Mouse (Mus musculus): ENCODE measurements around the gene Ttc27. TPM values are rescaled to one million over a fixed set of nuclear protein-coding genes. Genes with fewer than 3 reads are reported as not detected.
"Not testable (repeated sequence)": the region's sequence is repeated elsewhere in the genome, so short reads cannot be mapped to it uniquely, and the experiment has no call there.

The Ttc27 gene
- polyA plus RNA-seq (2015; fragmentation: Nextera tagmentation; extraction: Ambion mirVana) = 15.6 and 19.8 TPM in 2 replicates

DNA sequence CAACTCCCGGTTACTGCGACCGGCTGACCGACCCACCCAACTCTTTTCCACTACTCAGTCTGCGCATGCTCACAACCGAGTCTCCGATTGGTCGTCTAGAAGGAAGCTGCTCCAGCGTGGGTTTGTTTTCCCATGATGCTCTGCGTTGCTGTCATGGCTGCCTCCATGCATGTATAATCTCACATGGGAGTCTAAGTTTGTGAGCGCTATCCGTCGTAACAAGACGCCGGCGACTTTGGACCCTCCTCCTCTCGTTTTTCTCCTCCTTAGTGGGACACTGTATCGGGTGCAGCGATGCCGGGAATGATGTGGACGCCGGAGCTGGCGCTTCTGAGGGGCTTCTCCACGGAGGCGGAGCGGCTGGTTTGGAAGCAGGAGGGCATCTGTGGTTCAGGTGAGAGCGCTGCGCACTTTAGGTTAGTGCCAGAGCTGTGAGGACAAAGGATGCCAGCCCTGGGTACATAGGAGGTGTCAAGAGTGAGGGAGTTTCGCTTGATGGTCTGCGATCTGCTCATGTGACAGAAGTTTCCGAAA is at the start of gene Ttc27:
TSS of gene Ttc27 (plus strand) at position 115 of the 534 bp plus-strand sequence.
- WGBS = under 1% methylated on average over 31 of the region's 31 CpGs
- peak within 1 kb of the TSS; percentile 82 for H3K27ac ChIP-seq (ENCODE audit: low read length)

DNA sequence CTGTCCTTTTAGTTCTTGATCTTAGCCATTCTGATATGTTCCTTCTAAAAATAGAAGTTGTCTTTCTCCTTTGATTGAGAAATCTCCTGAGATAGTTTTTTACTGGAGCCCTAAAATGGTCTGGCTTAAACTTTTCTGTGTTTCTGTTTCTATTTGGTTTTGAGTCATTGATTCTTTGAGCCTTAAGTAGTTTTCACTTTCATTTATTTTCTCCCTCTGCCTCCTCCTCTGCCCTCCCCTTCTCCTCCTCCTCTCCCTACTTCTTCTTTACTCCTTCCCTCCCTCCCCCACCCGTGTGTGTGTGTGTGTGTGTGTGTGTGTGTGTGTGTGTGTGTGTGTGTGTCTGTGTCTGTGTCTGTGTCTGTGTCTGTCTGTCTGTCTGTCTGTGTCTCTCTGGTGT is 49.5 kb upstream of the Ttc27 start:
- ATAC-seq = no peak
- Histone ChIP-seq H3K9ac (ENCODE audit: low read depth, low read length) (no peak overlapping the region), H3K4me1 (ENCODE audit: control insufficient read depth, insufficient read depth, low read length) (no peaks in the 10 kb centered on the region), H3K36me3 (ENCODE audit: control insufficient read depth, insufficient read depth, low read length) (peaks cover 7% of the 10 kb centered on the region), H3K4me2 (ENCODE audit: low read depth, low read length) (no peak overlapping the region), H3K27me3 (replicated peaks; ENCODE audit: control insufficient read depth, insufficient read depth, low read length) (no peaks in the 10 kb centered on the region), H3K4me3 (ENCODE audit: low read length) (no peak overlapping the region), H3K27ac (ENCODE audit: low read length) (no peak overlapping the region), H3K9me3 (ENCODE audit: control insufficient read depth, low read length) (no peaks in the 10 kb centered on the region)
- WGBS = 80% methylated on average over 1 of the region's 1 CpGs

More for the DNA sequence above, at the start of gene Ttc27:
- ATAC-seq = peak; percentile 86
- no peaks in the 10 kb centered on the region for H3K9me3 ChIP-seq (ENCODE audit: control insufficient read depth, low read length)
- H3K9ac ChIP-seq (ENCODE audit: low read depth, low read length) = peak within 1 kb of the TSS; percentile 80
- H3K36me3 ChIP-seq (ENCODE audit: control insufficient read depth, insufficient read depth, low read length) = no peaks in the 10 kb centered on the region; the same call in 1 of the 2 replicates
- H3K4me3 ChIP-seq (ENCODE audit: low read length) = peak within 1 kb of the TSS; percentile 89
- H3K27me3 ChIP-seq (replicated peaks; ENCODE audit: control insufficient read depth, insufficient read depth, low read length) = no peaks in the 10 kb centered on the region
- peaks cover 6% of the 10 kb centered on the region for H3K4me1 ChIP-seq (ENCODE audit: control insufficient read depth, insufficient read depth, low read length)
- H3K4me2 ChIP-seq (ENCODE audit: low read depth, low read length) = peak within 1 kb of the TSS; percentile 83

DNA sequence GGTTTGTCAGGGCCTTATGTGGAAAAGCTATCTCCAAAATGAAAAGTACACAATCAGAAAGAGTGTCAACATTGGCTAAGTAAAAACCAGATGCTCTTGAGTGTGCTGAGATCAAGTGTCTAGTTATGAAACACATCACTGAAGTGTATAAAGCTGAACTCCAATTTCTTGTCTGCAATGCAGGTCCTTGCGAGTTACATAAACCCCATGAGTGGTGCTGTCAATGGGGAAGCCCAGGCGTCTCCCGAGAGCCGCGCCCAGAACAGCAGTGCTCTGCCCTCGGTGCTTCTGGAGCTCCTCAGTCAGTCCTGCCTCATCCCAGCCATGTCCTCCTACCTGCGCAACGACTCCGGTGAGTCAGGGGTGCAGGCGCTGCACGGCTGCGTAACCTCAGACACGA is 47.5 kb upstream of the Ttc27 start:
- Histone ChIP-seq H3K9me3 (ENCODE audit: control insufficient read depth, low read length) (no peaks in the 10 kb centered on the region), H3K4me1 (ENCODE audit: control insufficient read depth, insufficient read depth, low read length) (no peaks in the 10 kb centered on the region), H3K36me3 (ENCODE audit: control insufficient read depth, insufficient read depth, low read length) (peaks cover 5% of the 10 kb centered on the region), H3K27me3 (replicated peaks; ENCODE audit: control insufficient read depth, insufficient read depth, low read length) (no peaks in the 10 kb centered on the region), H3K4me2 (ENCODE audit: low read depth, low read length) (no peak overlapping the region), H3K27ac (ENCODE audit: low read length) (no peak overlapping the region), H3K4me3 (ENCODE audit: low read length) (no peak overlapping the region), H3K9ac (ENCODE audit: low read depth, low read length) (no peak overlapping the region)
- 87% methylated on average over 13 of the region's 13 CpGs for WGBS
- ATAC-seq = no peak

DNA sequence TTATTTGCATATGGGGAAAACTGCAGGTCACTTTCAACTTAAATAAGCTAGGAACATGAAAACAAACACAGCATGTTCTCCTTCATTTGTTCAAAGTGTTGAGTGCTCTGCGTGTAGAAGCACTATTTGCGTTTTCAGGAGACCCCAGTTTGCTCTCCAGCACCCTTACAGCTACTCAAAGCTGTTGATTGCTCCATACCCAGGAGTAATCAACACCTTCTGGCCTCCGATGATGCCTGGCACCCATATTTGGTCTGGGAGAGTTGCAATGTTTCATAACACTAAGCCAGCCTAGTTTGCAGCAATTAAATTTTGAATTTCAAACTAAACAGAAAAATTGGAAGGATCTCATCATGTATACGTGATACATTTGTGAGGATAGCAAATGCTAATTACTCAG is 45.1 kb upstream of the Ttc27 start:
- no peak overlapping the region for H3K27ac ChIP-seq (ENCODE audit: low read length)
- H3K9me3 ChIP-seq (ENCODE audit: control insufficient read depth, low read length) = no peaks in the 10 kb centered on the region
- H3K4me3 ChIP-seq (ENCODE audit: low read length) = no peak overlapping the region
- H3K4me2 ChIP-seq (ENCODE audit: low read depth, low read length) = no peak overlapping the region
- no peak for ATAC-seq
- peaks cover 8% of the 10 kb centered on the region for H3K36me3 ChIP-seq (ENCODE audit: control insufficient read depth, insufficient read depth, low read length)
- WGBS = 84% methylated on average over 4 of the region's 4 CpGs
- H3K4me1 ChIP-seq (ENCODE audit: control insufficient read depth, insufficient read depth, low read length) = no peaks in the 10 kb centered on the region
- H3K27me3 ChIP-seq (replicated peaks; ENCODE audit: control insufficient read depth, insufficient read depth, low read length) = no peaks in the 10 kb centered on the region
- H3K9ac ChIP-seq (ENCODE audit: low read depth, low read length) = no peak overlapping the region

DNA sequence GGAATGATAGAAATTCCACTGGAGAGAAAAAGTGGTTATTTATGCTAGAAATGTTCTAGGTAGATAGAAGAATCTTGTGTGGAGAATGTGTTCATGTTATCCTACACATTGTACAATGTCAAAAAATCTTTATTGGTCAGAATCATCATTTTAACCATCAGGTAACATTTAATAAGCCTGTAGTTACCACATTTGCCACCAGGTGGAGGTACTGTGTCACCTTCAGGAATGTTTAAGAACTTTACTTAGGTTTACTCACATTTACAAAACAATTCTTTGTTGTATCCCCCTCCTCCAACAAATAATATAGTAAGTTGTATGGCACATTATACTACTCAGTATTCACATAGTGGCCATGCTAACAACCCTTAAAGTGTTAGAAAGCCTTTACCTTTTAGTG is 44.3 kb upstream of the Ttc27 start:
- Histone ChIP-seq H3K9me3 (ENCODE audit: control insufficient read depth, low read length) (no peaks in the 10 kb centered on the region), H3K36me3 (ENCODE audit: control insufficient read depth, insufficient read depth, low read length) (peaks cover 8% of the 10 kb centered on the region)

DNA sequence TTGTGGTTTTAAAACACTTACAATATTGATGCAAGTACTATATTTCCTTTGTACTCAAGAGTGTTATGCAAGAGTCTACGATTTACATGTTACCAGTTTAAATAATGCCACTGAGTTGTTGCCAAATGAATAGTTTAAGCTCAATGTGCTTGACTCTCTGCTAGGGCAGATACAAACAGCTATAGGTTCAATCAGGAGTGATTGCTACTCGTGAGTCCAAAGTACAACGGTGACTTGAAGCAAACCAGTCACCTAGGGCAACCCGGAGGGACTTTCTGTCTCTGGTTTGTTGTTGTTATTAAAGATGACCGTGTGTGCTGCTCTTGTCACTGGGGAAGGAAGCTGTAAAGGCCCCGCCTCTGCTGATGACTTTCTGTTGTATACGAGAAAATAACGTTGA is 39.5 kb upstream of the Ttc27 start:
- Histone ChIP-seq H3K36me3 (ENCODE audit: control insufficient read depth, insufficient read depth, low read length) (peaks cover 7% of the 10 kb centered on the region), H3K27me3 (replicated peaks; ENCODE audit: control insufficient read depth, insufficient read depth, low read length) (no peaks in the 10 kb centered on the region), H3K4me3 (ENCODE audit: low read length) (no peak overlapping the region), H3K27ac (ENCODE audit: low read length) (no peak overlapping the region), H3K9me3 (ENCODE audit: control insufficient read depth, low read length) (no peaks in the 10 kb centered on the region), H3K4me2 (ENCODE audit: low read depth, low read length) (no peak overlapping the region), H3K4me1 (ENCODE audit: control insufficient read depth, insufficient read depth, low read length) (no peaks in the 10 kb centered on the region), H3K9ac (ENCODE audit: low read depth, low read length) (no peak overlapping the region)
- 0 out of 2 replicates have a peak, but pooled peaks have one; percentile 58 for ATAC-seq
- WGBS = 91% methylated on average over 8 of the region's 8 CpGs

More for the DNA sequence above, 44.3 kb upstream of the Ttc27 start:
- H3K27me3 ChIP-seq (replicated peaks; ENCODE audit: control insufficient read depth, insufficient read depth, low read length) = no peaks in the 10 kb centered on the region
- no peak overlapping the region for H3K27ac ChIP-seq (ENCODE audit: low read length)
- H3K4me2 ChIP-seq (ENCODE audit: low read depth, low read length) = no peak overlapping the region
- no peak overlapping the region for H3K9ac ChIP-seq (ENCODE audit: low read depth, low read length)
- no peak overlapping the region for H3K4me3 ChIP-seq (ENCODE audit: low read length)
- ATAC-seq = no peak
- no peaks in the 10 kb centered on the region for H3K4me1 ChIP-seq (ENCODE audit: control insufficient read depth, insufficient read depth, low read length)

DNA sequence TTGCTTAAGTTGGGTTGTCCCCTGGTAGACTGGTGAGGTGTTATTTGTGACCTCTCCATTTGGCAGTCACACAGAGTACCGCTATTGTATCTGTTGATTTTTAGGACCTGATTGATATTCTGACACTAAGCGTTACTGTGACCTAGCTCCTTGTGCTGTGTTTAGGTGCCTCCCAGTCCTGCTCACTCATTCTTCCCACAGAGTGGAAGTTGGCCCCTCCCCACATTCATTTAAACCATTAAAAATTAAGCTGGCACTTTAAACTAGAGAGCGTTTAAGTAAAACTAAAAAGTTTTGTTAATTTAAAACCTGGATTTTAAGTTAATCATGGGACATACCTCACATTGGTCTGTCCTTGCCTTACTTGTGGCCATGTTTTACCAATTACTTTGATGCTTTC is 32.6 kb upstream of the Ttc27 start:
- Histone ChIP-seq H3K27ac (ENCODE audit: low read length) (no peak overlapping the region), H3K4me2 (ENCODE audit: low read depth, low read length) (no peak overlapping the region), H3K9ac (ENCODE audit: low read depth, low read length) (no peak overlapping the region), H3K27me3 (replicated peaks; ENCODE audit: control insufficient read depth, insufficient read depth, low read length) (no peaks in the 10 kb centered on the region), H3K4me3 (ENCODE audit: low read length) (no peak overlapping the region), H3K36me3 (ENCODE audit: control insufficient read depth, insufficient read depth, low read length) (peaks cover 5% of the 10 kb centered on the region; the same call in 1 of the 2 replicates), H3K4me1 (ENCODE audit: control insufficient read depth, insufficient read depth, low read length) (no peaks in the 10 kb centered on the region), H3K9me3 (ENCODE audit: control insufficient read depth, low read length) (no peaks in the 10 kb centered on the region)
- no peak for ATAC-seq
- WGBS = 79% methylated on average over 3 of the region's 3 CpGs

DNA sequence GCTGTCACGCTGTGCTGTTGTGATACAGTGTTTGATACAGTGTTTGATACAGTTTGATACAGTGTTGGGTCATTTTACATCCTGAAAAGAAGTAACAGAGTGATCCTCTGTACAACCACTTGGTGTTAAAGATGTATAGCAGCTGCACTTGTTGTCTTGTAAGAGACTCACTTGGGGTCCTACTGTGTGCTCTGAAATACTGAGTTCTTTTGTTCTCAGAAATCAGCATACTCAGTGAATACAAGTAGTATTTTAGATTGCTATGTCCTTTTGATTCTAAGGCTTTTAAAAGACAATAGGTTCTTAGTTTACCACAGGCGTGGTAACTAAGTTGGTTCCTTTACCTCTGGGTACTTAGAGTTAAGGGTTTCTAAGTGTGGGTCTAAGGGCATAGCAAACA is 29.0 kb upstream of the Ttc27 start:
- Histone ChIP-seq H3K4me3 (ENCODE audit: low read length) (no peak overlapping the region), H3K9me3 (ENCODE audit: control insufficient read depth, low read length) (no peaks in the 10 kb centered on the region), H3K27me3 (replicated peaks; ENCODE audit: control insufficient read depth, insufficient read depth, low read length) (no peaks in the 10 kb centered on the region), H3K9ac (ENCODE audit: low read depth, low read length) (no peak overlapping the region), H3K4me2 (ENCODE audit: low read depth, low read length) (no peak overlapping the region), H3K27ac (ENCODE audit: low read length) (no peak overlapping the region), H3K4me1 (ENCODE audit: control insufficient read depth, insufficient read depth, low read length) (no peaks in the 10 kb centered on the region), H3K36me3 (ENCODE audit: control insufficient read depth, insufficient read depth, low read length) (peaks cover 10% of the 10 kb centered on the region; the same call in 1 of the 2 replicates)
- ATAC-seq = no peak
- 93% methylated on average over 2 of the region's 2 CpGs for WGBS

DNA sequence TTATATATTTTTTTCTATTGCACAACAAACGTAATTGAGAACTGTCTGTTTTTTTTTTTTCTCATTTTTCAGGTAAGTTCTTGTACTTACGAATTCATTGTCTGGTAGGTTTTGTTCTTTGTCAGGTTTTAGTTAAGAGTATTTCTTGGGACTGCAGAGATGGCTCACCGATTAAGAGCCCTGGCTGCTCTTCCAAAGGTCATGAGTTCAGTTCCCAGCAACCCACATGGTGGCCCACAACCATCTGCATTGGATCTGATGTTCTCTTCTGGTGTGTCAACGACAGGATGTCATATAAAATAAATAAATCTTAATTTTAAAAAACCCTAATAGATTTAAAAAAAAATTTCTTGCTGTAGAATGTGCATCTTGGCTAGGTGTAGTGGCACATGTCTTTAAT is 28.1 kb upstream of the Ttc27 start:
- ATAC-seq = no peak
- Histone ChIP-seq H3K27ac (ENCODE audit: low read length) (no peak overlapping the region), H3K9ac (ENCODE audit: low read depth, low read length) (no peak overlapping the region), H3K4me3 (ENCODE audit: low read length) (no peak overlapping the region), H3K9me3 (ENCODE audit: control insufficient read depth, low read length) (no peaks in the 10 kb centered on the region), H3K4me1 (ENCODE audit: control insufficient read depth, insufficient read depth, low read length) (no peaks in the 10 kb centered on the region), H3K4me2 (ENCODE audit: low read depth, low read length) (no peak overlapping the region), H3K36me3 (ENCODE audit: control insufficient read depth, insufficient read depth, low read length) (peaks cover 10% of the 10 kb centered on the region; the same call in 1 of the 2 replicates), H3K27me3 (replicated peaks; ENCODE audit: control insufficient read depth, insufficient read depth, low read length) (no peaks in the 10 kb centered on the region)
- WGBS = 90% methylated on average over 4 of the region's 4 CpGs

DNA sequence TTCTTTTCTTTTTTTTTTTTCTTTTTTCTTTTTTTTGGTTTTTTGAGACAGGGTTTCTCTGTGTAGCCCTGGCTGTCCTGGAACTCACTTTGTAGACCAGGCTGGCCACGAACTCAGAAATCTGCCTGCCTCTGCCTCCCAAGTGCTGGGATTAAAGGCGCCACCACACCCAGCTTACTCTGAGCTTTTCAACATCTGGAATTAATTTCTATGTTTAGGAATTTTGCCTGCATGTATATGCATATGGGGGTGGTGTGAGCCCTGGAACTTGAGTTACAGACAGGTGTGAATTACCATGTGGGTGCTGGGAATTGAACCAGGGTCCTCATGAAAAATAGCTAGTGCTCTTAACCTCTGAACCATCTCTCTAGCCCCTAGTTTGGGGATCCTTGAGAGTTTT is 15.9 kb upstream of the Ttc27 start:
- not testable (repeated sequence) for H3K27me3 ChIP-seq (replicated peaks; ENCODE audit: control insufficient read depth, insufficient read depth, low read length); H3K4me3 ChIP-seq (ENCODE audit: low read length); ATAC-seq; H3K4me2 ChIP-seq (ENCODE audit: low read depth, low read length); H3K9ac ChIP-seq (ENCODE audit: low read depth, low read length); H3K27ac ChIP-seq (ENCODE audit: low read length); H3K4me1 ChIP-seq (ENCODE audit: control insufficient read depth, insufficient read depth, low read length); H3K9me3 ChIP-seq (ENCODE audit: control insufficient read depth, low read length)
- H3K36me3 ChIP-seq (ENCODE audit: control insufficient read depth, insufficient read depth, low read length) = peaks cover 12% of the 10 kb centered on the region
- 93% methylated on average over 2 of the region's 2 CpGs for WGBS

Measured in intestine, embryonic 16.5 days (tissue).